Mouse (Mus musculus): ENCODE data around the gene Npr3. TPM values are rescaled to one million over a fixed set of nuclear protein-coding genes. Genes with fewer than 3 reads are reported as not detected.

Gene Npr3
- polyA plus RNA-seq (2017; shearing (Covaris generic)): not detected

DNA sequence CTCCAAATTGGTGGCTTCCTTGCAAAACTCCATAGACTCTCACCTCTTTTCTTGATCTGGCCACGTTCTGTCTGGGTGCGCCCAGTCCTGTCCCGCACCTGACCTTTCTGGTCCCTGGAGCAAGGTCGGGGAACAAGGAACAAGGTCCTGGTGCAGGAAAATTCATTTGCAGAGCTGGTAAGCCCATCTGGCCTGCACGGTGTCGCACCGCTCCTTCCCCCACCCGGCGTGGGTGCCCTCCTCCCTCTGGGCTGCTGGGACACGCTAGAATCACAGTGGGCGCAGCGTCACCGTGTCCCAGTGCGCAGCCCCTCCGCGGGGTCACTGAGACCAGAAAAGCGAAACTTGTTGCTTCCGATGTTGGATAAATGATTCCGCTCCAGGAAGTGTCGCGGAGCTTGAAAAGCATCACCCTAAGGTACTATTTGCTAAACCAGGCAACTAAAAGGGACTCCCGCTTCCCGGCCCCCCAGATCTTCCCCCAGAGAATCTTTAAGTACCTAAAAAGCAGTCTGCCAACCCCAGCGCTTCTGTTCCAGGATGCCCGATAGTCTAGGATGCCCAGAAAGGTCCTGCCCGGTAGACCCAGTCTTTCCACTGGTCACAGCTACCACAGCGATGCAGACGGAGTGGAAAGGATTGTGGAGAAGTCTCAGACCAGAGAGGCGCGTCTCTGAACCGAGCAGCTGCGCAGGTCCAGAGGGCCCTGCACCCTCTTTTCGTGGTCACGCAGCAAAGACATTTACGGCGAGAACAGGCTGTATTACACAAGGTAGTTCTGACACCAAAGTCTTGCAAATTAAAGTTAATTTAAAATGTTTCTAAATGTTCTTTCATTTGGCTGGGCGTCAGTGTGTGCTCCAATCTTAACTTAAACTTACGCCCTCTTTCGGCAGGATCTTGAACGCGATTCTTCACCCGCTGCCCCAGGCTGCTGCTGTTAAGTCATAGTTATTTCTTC lies at the start of gene Npr3:
Npr3 (minus strand) TSS at position 717 of the 961 bp plus-strand sequence.

Other genes with a start within 250 kb of the Npr3 start
- gene Sub1, start 89.7 kb upstream of the Npr3 start, polyA plus RNA-seq (2017; shearing (Covaris generic)): 960 TPM
- gene Zfr, start 210.5 kb upstream of the Npr3 start, polyA plus RNA-seq (2017; shearing (Covaris generic)): 152 TPM

Data from effector memory CD4-positive, alpha-beta T cell, adult 7 months (primary cell).